Mouse (Mus musculus) gonadal fat pad, adult 2 months (tissue): ENCODE results near the gene Prex1. TPM values are rescaled to one million over a fixed set of nuclear protein-coding genes. Genes with fewer than 3 reads are reported as not detected.
"Not testable (repeated sequence)": the region's sequence is repeated elsewhere in the genome, so short reads cannot be mapped to it uniquely, and the experiment has no call there.

Source experiments
- DNase-seq: peaks from one replicate; pipeline ENCODE4 v3.0.0-alpha.2; 2012; ENCODE audit warnings: low read depth
- polyA plus RNA-seq: library from polyadenylated mRNA; depleted of rRNA; stranded (reverse); fragments of >200 nt; gene quantifications from 2 replicates; pipeline ENCODE4 v1.2.3, GENCODE M21; 2012; rRNA removed

The Prex1 gene
- polyA plus RNA-seq: 25.1 and 25.3 TPM in 2 replicates

DNA sequence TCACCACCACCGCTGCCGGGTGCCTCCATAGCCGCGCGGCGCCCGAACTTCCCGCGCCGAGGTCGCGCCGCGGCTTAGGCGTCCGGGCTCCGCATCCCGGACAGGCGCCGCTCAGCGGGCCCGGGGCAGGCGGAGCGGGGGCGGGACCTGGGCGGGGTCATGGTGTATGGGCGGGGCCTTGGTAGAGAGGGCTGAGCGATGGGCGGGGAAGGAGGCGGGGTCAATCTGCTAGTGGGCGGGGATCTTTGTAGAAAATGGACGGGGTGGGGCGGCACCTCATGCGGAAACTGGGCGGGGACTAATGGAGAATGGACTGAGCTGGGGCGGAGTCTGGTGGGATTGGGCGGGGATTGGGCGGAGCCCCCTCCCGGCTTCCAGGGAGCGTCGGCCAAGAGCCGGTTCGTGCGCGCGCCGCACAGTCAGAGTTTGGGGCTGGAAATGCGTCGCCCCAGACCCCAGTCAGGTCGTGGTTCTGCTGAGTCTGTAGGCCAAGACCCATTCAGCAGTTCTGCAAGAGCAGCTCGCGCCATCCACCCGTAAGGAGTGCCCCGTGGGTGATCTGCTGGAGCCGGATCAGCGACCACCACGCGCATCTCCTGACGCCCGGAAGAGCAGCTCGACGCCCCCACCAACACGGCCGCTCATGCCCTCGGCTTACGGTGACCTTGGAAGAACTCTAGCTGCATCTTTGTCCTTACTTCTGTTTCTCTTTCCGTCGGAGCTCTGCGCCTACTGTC is at the start of gene Prex1:
Gene Prex1 (minus strand): TSS at position 143 of the 737 bp plus-strand sequence.
- DNase-seq: peak; percentile 4

DNA sequence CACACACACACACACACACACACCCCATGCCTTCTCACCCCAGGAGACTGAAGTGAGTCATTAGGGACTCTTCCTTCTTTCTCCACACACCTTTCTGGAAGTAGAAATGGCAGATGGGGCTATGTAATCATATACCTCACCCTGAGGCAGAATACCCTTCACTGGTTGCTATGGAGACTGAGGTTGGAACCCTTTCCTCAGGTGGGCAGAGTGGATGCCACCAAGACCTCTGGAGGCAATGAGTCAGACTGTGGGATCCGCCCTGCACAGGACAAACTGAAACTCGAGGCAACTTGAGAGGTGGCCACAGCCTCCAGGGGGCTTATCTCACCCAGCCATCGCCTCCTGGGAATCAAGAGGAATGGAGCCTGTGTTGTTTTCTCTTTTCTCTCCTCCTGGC is 44.3 kb upstream of the Prex1 start:
- no peak for DNase-seq

DNA sequence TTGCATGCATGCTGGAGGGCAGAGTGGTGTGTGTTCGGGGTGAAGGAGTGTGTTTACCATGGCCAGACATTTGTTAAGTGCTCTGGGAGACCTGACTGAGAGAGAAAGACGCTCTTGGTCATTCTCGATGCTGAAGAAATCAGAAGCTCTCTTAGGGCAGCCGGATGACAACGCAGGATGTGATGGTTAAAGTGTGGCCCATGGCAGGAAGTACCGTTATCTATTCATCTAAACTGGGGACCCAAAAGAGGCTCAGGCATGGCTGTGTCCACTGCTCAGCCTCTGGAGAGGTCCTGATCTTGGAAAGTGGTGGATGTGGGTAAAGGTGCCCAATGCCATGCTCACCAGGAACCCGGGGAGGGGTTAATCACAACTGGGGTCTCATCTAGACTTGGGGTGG is 41.1 kb upstream of the Prex1 start:
- DNase-seq: no peak

GRCm38 (mm10) chr2:166754194-166754593 is 40.6 kb upstream of the Prex1 start:
- no peak for DNase-seq

DNA sequence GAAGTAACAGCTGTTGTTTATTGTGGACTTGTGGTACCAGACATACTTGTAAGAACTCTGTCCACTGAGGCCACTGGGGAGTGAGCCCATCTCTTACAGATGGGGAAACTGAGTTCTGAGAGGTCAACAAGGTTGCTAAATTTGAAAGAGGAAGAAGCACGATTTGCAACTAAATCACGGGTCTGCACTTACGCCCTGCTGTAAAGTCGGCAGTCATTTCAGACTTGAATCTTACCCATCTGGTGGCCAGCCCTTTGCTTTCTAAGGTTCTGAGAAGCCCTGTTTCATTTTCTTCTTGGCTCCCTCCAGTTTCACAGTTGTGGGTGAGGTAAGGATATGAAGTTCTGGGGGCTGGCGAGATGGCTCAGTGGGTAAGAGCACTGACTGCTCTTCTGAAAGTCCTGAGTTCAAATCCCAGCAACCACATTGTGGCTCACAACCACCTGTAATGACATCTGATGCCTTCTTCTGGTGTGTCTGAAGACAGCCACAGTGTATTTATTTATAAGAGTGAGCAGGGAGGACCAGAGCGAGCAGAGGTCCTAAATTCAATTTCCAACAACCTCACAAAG is 37.1 kb upstream of the Prex1 start:
- no peak for DNase-seq

GRCm38 (mm10) chr2:166746261-166746913 is 32.8 kb upstream of the Prex1 start:
- not testable (repeated sequence) for DNase-seq

DNA sequence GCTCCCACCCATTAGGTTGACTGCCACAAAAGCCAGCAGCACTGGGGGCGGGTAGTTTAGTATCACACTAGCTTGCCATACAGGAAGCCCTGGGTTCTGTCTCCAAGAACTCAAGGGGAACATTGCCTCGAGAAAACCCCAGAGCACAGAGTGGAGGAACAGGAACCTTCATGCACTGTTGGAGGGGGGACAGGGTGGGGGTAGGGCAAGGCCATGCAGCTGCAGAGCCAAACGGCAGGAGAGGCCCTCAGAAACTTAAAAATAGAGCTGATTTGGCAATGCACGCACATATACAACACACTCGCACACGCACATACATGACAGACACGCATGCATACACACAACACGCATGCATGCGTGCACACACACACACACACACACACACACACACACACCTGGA is 32.2 kb upstream of the Prex1 start:
- DNase-seq: no peak

- no peak for DNase-seq
These were observed 30.8 kb upstream of the Prex1 start for GRCm38 (mm10) chr2:166744433-166744832.

DNA sequence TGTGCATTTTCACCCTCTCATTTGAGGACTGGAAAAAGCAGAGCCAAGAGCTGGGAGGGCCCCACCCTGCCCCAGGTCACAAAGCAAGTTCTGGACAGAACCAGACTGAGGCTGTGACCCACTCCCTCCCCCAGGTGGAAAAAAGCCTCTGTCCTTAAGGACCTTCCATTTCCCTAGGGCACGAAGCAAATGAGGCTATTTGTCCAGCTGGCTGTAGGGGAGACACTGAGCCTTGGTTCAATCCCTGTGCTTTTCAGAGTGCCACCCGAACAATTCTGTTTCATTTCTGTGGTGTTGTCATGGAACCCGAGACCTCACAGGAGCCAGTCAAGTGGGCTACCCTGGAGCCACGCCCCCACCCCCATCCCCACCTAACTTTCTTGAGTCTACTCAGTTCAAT is 29.9 kb upstream of the Prex1 start:
- no peak for DNase-seq

GRCm38 (mm10) chr2:166741445-166741844 is 27.8 kb upstream of the Prex1 start:
- DNase-seq: no peak

- no peak for DNase-seq
These were observed 26.8 kb upstream of the Prex1 start for GRCm38 (mm10) chr2:166740396-166740795.

DNA sequence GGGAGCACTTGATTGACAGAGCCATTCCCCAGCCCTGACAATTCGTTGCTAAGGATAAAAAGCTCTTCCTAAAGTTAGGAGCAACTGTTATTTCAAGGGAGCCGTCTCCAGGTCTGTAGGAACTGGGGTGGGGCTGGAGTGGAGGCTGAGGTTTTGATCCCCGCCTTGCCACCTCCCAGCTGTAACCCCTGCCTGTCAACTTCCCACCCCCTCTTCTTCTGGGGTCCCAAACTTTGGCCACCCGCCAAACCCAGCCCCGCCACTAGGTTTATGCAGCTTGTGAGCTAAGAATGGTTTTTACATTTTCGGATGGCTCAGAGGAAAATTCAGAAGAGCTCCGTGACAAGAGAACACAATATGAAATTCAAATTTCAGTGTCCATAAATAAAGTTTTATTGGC is 23.7 kb upstream of the Prex1 start:
- DNase-seq: no peak

- no peak for DNase-seq
These were observed 21.9 kb upstream of the Prex1 start for GRCm38 (mm10) chr2:166735469-166736001.

DNA sequence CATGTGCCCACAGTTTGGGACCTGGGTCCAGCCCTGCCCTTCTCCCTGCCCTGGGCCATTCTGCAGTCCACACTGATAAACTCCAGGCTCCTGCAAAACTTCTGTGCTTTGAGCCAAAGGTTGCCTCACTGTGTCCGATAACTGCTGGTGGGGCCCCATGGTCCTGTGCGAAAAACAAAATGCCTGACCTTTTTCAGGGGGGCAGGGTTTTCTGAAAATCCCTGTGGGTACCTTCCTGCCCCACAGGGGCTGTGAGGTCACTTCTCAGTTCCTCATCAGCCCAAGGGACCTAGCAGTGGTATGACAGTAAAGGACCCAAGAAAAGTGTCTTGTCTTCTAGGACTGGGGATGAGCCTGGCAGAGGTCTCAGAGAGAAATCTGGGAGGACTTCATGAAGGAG is 19.2 kb upstream of the Prex1 start:
- DNase-seq: no peak

DNA sequence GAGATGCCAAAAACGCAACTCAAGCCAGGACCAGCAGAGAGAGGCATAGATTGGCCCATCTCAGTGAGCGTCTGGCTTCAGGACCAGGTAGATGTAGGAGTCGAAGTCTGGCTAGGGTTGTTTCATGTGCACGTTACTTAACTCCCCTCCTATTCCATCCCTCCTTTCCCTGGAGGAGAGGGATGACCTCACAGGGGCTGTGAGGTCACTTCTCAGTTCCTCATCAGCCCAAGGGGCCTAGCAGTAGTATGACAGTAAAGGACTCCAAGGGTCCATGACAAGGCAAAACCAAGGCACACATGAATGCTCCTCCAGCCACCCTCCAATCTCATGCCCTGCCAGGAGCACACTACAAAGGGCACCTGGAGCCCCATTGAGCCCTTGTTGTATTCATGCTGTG is 18.5 kb upstream of the Prex1 start:
- no peak for DNase-seq

DNA sequence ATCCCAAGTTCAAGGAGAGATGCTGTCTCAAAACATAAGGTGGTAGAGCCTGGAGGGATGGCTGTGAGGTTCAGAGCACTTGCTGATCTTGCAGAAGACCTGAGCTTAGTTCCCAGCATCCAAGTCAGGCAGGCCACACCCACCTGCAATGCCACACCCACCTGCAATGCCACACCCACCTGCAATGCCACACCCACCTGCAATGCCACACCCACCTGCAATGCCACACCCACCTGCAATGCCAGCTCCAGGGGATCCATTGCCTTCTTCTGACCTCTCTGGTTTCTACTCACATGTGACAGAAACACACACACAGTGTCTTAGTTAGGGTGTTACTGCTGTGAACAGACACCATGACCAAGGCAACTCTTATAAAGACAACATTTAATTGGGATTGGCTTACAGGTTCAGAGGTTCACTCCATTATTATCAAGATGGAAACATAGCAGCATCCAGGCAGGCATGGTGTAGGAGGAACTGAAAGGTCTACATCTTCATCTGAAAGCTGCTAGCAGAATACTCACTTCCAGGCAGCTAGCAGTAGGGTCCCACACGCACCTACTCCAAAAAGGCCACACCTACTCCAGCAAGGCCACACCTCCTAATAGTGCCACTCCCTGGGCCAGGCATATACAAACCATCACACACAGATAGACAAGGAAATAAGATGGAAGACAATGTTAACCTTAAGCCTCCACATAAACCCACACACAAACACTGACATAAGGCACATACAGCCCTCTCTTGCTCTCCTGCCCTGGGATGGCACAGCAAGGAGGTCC is 17.7 kb upstream of the Prex1 start:
- DNase-seq: not testable (repeated sequence)

DNA sequence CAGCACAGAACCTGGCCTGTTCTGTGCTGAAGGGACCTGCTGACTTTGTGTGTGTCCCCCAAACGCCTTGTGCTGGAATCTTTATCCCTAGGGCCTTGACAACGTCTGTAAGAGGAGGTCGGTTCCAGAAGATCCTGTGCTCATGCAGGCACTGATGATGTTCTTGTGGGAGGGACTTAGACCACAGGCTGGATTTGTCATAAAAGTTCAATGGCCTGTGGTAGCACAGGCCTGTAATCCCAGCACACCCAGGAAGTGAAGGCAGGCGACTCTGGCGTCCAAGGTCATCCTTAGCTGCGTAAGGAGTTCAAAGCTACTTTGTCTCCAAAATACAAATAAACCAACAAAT is 16.9 kb upstream of the Prex1 start:
- DNase-seq: no peak

DNA sequence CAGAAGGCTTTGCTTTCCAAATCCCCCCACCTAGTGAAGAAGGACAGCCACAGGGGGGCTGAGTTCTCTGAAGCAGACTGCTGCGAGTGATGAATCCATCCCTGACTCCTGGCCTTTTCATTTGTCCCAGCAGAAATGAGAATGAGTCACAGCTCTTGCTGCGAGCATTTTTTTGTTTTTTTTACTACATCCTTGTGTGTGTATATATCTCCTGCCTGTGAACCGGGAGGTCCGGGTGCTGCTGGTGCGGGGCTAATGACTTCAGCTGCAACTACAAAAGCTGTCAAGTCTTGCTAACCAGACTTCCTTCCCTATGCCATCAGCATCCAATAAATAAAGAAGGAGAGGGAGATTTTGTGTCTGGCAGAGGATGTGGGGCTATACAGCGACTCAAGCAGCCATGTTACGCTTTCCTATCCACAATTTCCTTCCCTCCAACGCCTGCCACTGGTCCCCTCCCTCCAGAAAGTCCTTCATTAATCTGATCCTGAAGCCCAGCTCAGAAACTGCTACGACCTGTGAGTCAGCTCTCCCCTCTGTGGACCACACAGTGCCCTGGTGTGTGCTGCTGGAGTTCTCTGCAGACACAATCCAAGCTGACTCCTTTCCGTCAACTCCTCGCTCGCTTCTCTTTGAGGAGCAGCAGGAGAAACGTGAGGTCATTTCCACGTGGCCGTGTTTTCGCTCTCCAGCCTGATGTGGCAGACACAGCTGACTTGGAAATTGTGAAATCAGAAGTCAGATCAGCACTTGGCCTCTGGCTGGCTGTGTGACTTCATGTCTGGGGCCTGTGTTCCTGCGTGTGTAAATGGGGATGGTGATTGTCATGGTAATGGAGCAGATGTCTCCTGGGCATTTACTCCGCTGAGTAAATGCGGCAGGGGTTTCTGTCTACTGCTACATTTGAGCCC is 16.3 kb upstream of the Prex1 start:
- no peak for DNase-seq

DNA sequence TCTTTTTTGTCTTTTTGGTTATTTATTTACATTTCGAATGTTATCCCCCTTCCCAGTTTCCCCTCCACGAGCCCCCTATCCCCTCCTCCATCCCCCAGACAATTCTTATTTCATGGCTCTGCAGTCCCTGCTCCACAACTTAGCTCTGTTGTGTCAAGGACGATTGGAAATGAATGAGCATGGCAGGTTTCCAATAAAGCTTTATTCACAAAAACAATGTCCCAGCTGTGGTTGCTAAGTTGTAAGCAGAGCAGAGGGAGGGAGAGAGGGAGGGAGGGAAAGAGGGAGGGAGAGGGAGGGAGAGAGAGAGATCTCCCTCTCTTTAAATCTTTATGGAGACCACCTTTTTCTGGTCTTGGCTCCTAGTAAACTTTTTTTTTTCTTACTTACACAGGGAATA is 15.4 kb upstream of the Prex1 start:
- DNase-seq: no peak

- DNase-seq: no peak
These were observed 14.6 kb upstream of the Prex1 start for GRCm38 (mm10) chr2:166728261-166728680.

- DNase-seq: no peak
These were observed 14.2 kb upstream of the Prex1 start for GRCm38 (mm10) chr2:166727790-166728189.
